Mouse (Mus musculus) mouse embryonic stem cell (cell line): Measurements from ENCODE around the gene Runx3.

Experiments used
- in situ Hi-C, 2 experiments: fragments of 300-500 bp; cut with MboI; formaldehyde crosslinking; loops; 1 replicate in 1 of 2; 3 replicates in 1 of 2; pipeline ENCODE4 v1.14.3; 2019 to 2020; ENCODE audit warnings: low sequenced_read_pairs in 2 of 2, low pct_unique_long_range_greater_than_20kb in 1 of 2, mixed read lengths in 1 of 2; ENCODE audit not compliant: unreplicated experiment in 1 of 2

The Runx3 gene

GRCm38 (mm10) chr4:135191604-135192003, 71.2 kb downstream of the Runx3 start:
- in situ Hi-C loops, result loop anchor here in 1 of 2 experiments (5.0 kb wide), 1 partner anchor 174 kb away; no protein-coding TSS in a partner anchor

GRCm38 (mm10) chr4:135192841-135193240, 72.4 kb downstream of the Runx3 start:
- in situ Hi-C loops, result loop anchor here in 1 of 2 experiments (5.0 kb wide), 1 partner anchor 176 kb away; no protein-coding TSS in a partner anchor

GRCm38 (mm10) chr4:135197857-135198256, 77.4 kb downstream of the Runx3 start:
- in situ Hi-C loops, result no loop called here

- in situ Hi-C loops, result loop anchor here in 1 of 2 experiments (10.0 kb wide), 1 partner anchor 257 kb away; no protein-coding TSS in a partner anchor
Measured at GRCm38 (mm10) chr4:135201771-135202170, 81.3 kb downstream of the Runx3 start.

GRCm38 (mm10) chr4:135203279-135203678, 82.8 kb downstream of the Runx3 start:
- in situ Hi-C loops, result loop anchor here in 1 of 2 experiments (10.0 kb wide), 1 partner anchor 258 kb away; no protein-coding TSS in a partner anchor

GRCm38 (mm10) chr4:135203806-135204560, 83.5 kb downstream of the Runx3 start:
- in situ Hi-C loops, result loop anchor here in 1 of 2 experiments (10.0 kb wide), 1 partner anchor 259 kb away; no protein-coding TSS in a partner anchor

GRCm38 (mm10) chr4:135204666-135205065, 84.2 kb downstream of the Runx3 start:
- in situ Hi-C loops, result loop anchor here in 1 of 2 experiments (10.0 kb wide), 1 partner anchor 260 kb away; no protein-coding TSS in a partner anchor

GRCm38 (mm10) chr4:135205254-135205653, 84.8 kb downstream of the Runx3 start:
- in situ Hi-C loops, result loop anchor here in 1 of 2 experiments (10.0 kb wide), 1 partner anchor 260 kb away; no protein-coding TSS in a partner anchor

GRCm38 (mm10) chr4:135205711-135206600, 85.5 kb downstream of the Runx3 start:
- in situ Hi-C loops, result loop anchor here in 1 of 2 experiments (10.0 kb wide), 1 partner anchor 261 kb away; no protein-coding TSS in a partner anchor

GRCm38 (mm10) chr4:135209846-135210245, 89.4 kb downstream of the Runx3 start:
- in situ Hi-C loops, result loop anchor here in 1 of 2 experiments (10.0 kb wide), 1 partner anchor 265 kb away; no protein-coding TSS in a partner anchor

GRCm38 (mm10) chr4:135219652-135220051, 99.2 kb downstream of the Runx3 start:
- in situ Hi-C loops, result loop anchor here (5.0 to 10.0 kb wide), 2 partner anchors 95 to 98 kb away; no protein-coding TSS in a partner anchor

GRCm38 (mm10) chr4:135220641-135221040, 100.2 kb downstream of the Runx3 start:
- in situ Hi-C loops, result loop anchor here (5.0 to 10.0 kb wide), 2 partner anchors 94 to 97 kb away; no protein-coding TSS in a partner anchor

- in situ Hi-C loops, result loop anchor here (5.0 to 10.0 kb wide), 2 partner anchors 93 to 95 kb away; no protein-coding TSS in a partner anchor
Measured at GRCm38 (mm10) chr4:135221632-135222407, 101.4 kb downstream of the Runx3 start.

GRCm38 (mm10) chr4:135223808-135224207, 103.4 kb downstream of the Runx3 start:
- in situ Hi-C loops, result loop anchor here (5.0 to 10.0 kb wide), 2 partner anchors 91 to 93 kb away; no protein-coding TSS in a partner anchor

GRCm38 (mm10) chr4:135226008-135226667, 105.7 kb downstream of the Runx3 start:
- in situ Hi-C loops, result loop anchor here in 1 of 2 experiments (10.0 kb wide), 1 partner anchor 89 kb away; no protein-coding TSS in a partner anchor
